Mouse (Mus musculus): ENCODE data around the gene Gm11084. TPM values are rescaled to one million over a fixed set of nuclear protein-coding genes. Genes with fewer than 3 reads are reported as not detected.

Gm11084 gene
- polyA plus RNA-seq, 1 experiment from 2014 or later: not detected

Small RNAs within 50 kb of the gene (microRNA-seq; reads per million reads assigned to microRNA genes)
- not detected for gene Gm25960

Other genes starting within 250 kb of the Gm11084 start
- 64.3 and 66.6 TPM in 2 replicates for gene Sp3, start 6.3 kb downstream of the Gm11084 start, polyA plus RNA-seq (2015; fragmentation: Nextera tagmentation; extraction: Ambion mirVana)
- 104 and 115 TPM in 2 replicates for gene Ola1, start 232.2 kb upstream of the Gm11084 start, polyA plus RNA-seq (2015; fragmentation: Nextera tagmentation; extraction: Ambion mirVana)

All from forebrain, embryonic 13.5 days (tissue).